Mouse (Mus musculus) ES-E14 (cell line): ENCODE results near the gene Coa7.

ENCODE experiments used
- HCFC1 ChIP-seq: IDR thresholded peaks from 2 replicates; pipeline ENCODE4 v1.6.1; 2012; ENCODE audit warnings: low read length, inconsistent platforms, borderline replicate concordance; ENCODE audit not compliant: insufficient read depth
- MAFK ChIP-seq: IDR thresholded peaks from 2 replicates; pipeline ENCODE4 v1.6.1; 2014; ENCODE audit warnings: mild to moderate bottlenecking, low read depth, low read length, inconsistent platforms; ENCODE audit not compliant: insufficient read depth
- ZC3H11A ChIP-seq: IDR thresholded peaks from 2 replicates; pipeline ENCODE4 v1.6.1; 2012; ENCODE audit warnings: low read depth, mild to moderate bottlenecking, inconsistent platforms, low read length, borderline replicate concordance
- ZNF384 ChIP-seq: IDR thresholded peaks from 2 replicates; pipeline ENCODE4 v1.6.1; 2012; ENCODE audit warnings: low read depth, low read length, inconsistent platforms

- TF ChIP-seq MAFK (no peak), HCFC1 (no peak), ZNF384 (no peak), ZC3H11A (no peak)
Measured at GRCm38 (mm10) chr4:108383183-108383714, 55.3 kb downstream of the Coa7 start, which contains the start of gene Shisal2a.
